Mouse (Mus musculus) C2C12 (cell line): Measurements from ENCODE around the gene S1pr4. TPM values are rescaled to one million over a fixed set of nuclear protein-coding genes. Genes with fewer than 3 reads are reported as not detected.
A peak's percentile ranks its signal among the peaks of the same experiment; 100 is the strongest.

Source experiments
- H3K27me3 ChIP-seq: one replicate; pipeline ENCODE4 v1.6.1; 2011; ENCODE audit not compliant: control insufficient read depth, insufficient read depth, insufficient read length
- H3K36me3 ChIP-seq: one replicate; pipeline ENCODE4 v1.6.1; 2011; ENCODE audit not compliant: control insufficient read depth, insufficient read depth
- H3K4me3 ChIP-seq: one replicate; pipeline ENCODE4 v1.5.1; 2011; ENCODE audit warnings: mild to moderate bottlenecking, control low read depth; ENCODE audit not compliant: poor library complexity, insufficient read depth, severe bottlenecking
- H3K79me2 ChIP-seq: one replicate; pipeline ENCODE4 v1.6.1; 2011; ENCODE audit not compliant: control insufficient read depth, insufficient read depth
- H3K79me3 ChIP-seq: one replicate; pipeline ENCODE4 v1.6.1; 2011; ENCODE audit warnings: low read depth, control low read depth
- H3ac ChIP-seq: one replicate; pipeline ENCODE3; 2011; ENCODE audit warnings: low read depth; ENCODE audit not compliant: control insufficient read depth, insufficient read length
- CEBPB ChIP-seq: IDR thresholded peaks from one replicate; pipeline ENCODE4 v1.6.1; 2011; ENCODE audit warnings: low read depth, mild to moderate bottlenecking, control low read depth, moderate library complexity
- CTCF ChIP-seq: IDR thresholded peaks from one replicate; pipeline ENCODE4 v1.5.1; 2011; ENCODE audit not compliant: control insufficient read depth, insufficient read depth, insufficient read length
- FOSL1 ChIP-seq: IDR thresholded peaks from one replicate; pipeline ENCODE4 v1.8.0; 2011; ENCODE audit warnings: mild to moderate bottlenecking, low read length; ENCODE audit not compliant: poor library complexity, insufficient read depth, severe bottlenecking
- MAX ChIP-seq: IDR thresholded peaks from one replicate; pipeline ENCODE4 v1.6.1; 2011; ENCODE audit warnings: mild to moderate bottlenecking, control low read depth
- MYOD1 ChIP-seq: IDR thresholded peaks from one replicate; pipeline ENCODE4 v1.6.1; 2011; ENCODE audit warnings: low read depth; ENCODE audit not compliant: control insufficient read depth, insufficient read length
- MYOG ChIP-seq: IDR thresholded peaks from one replicate; pipeline ENCODE4 v1.6.1; 2011; ENCODE audit not compliant: control insufficient read depth, insufficient read length; ENCODE audit errors: extremely low read depth
- USF1 ChIP-seq: IDR thresholded peaks from one replicate; pipeline ENCODE4 v1.6.1; 2011; ENCODE audit warnings: low read depth, mild to moderate bottlenecking, control low read depth, moderate library complexity
- polyA plus RNA-seq: library from polyadenylated mRNA; unstranded; fragments of >200 nt; fragmentation: generic; extraction: Trizol; gene quantifications from one replicate; pipeline ENCODE4 v1.2.1, GENCODE M21; 2012; ENCODE audit warnings: missing spikeins

S1pr4 gene
- polyA plus RNA-seq, 1 experiment = 0.02 TPM

GRCm38 (mm10) chr10:81510246-81510810 lies 10.4 kb upstream of the S1pr4 start:
- no peak for TF ChIP-seq USF1
- no peak for TF ChIP-seq CTCF
- TF ChIP-seq MYOD1 = no peak
- no peak for TF ChIP-seq CEBPB
- no peak for TF ChIP-seq MAX
- TF ChIP-seq MYOG = no peak
- TF ChIP-seq FOSL1 = no peak
- no peaks in the 10 kb centered on the region for H3K79me3 ChIP-seq
- no peak overlapping the region for H3ac ChIP-seq
- H3K27me3 ChIP-seq = peaks cover 6% of the 10 kb centered on the region
- no peaks in the 10 kb centered on the region for H3K79me2 ChIP-seq
- no peak overlapping the region for H3K4me3 ChIP-seq
- no peaks in the 10 kb centered on the region for H3K36me3 ChIP-seq

GRCm38 (mm10) chr10:81507691-81508489 lies 8.0 kb upstream of the S1pr4 start:
- H3ac ChIP-seq = no peak overlapping the region

GRCm38 (mm10) chr10:81507095-81507494 lies 7.2 kb upstream of the S1pr4 start:
- H3K36me3 ChIP-seq = no peaks in the 10 kb centered on the region
- no peaks in the 10 kb centered on the region for H3K79me3 ChIP-seq
- H3K79me2 ChIP-seq = no peaks in the 10 kb centered on the region
- H3ac ChIP-seq = no peak overlapping the region
- H3K27me3 ChIP-seq = peaks cover 6% of the 10 kb centered on the region
- TF ChIP-seq USF1 (no peak), MYOG (no peak), MAX (no peak), FOSL1 (no peak), MYOD1 (no peak), CEBPB (no peak), CTCF (no peak)
- H3K4me3 ChIP-seq = no peak overlapping the region

More at GRCm38 (mm10) chr10:81507691-81508489, 8.0 kb upstream of the S1pr4 start:
- H3K27me3 ChIP-seq = peaks cover 6% of the 10 kb centered on the region
- no peak for TF ChIP-seq MYOD1
- TF ChIP-seq CEBPB = no peak
- no peak for TF ChIP-seq MAX
- TF ChIP-seq MYOG = no peak
- no peak for TF ChIP-seq CTCF
- TF ChIP-seq USF1 = no peak
- no peak for TF ChIP-seq FOSL1
- no peaks in the 10 kb centered on the region for H3K79me2 ChIP-seq
- no peaks in the 10 kb centered on the region for H3K79me3 ChIP-seq
- no peaks in the 10 kb centered on the region for H3K36me3 ChIP-seq
- H3K4me3 ChIP-seq = no peak overlapping the region

GRCm38 (mm10) chr10:81505016-81505664 lies 5.2 kb upstream of the S1pr4 start:
- no peak overlapping the region for H3K4me3 ChIP-seq
- no peaks in the 10 kb centered on the region for H3K79me3 ChIP-seq
- H3K79me2 ChIP-seq = no peaks in the 10 kb centered on the region
- TF ChIP-seq CEBPB (no peak), MYOD1 (no peak), MYOG (no peak), USF1 (no peak), MAX (no peak), CTCF (no peak), FOSL1 (no peak)
- H3ac ChIP-seq = no peak overlapping the region
- H3K36me3 ChIP-seq = no peaks in the 10 kb centered on the region
- no peaks in the 10 kb centered on the region for H3K27me3 ChIP-seq

- no peak for TF ChIP-seq MYOD1
- TF ChIP-seq CTCF = peak; percentile 99
- Histone ChIP-seq H3K79me2 (no peaks in the 10 kb centered on the region), H3ac (no peak overlapping the region), H3K27me3 (no peaks in the 10 kb centered on the region), H3K4me3 (no peak overlapping the region), H3K36me3 (no peaks in the 10 kb centered on the region), H3K79me3 (no peaks in the 10 kb centered on the region)
Observed at GRCm38 (mm10) chr10:81502658-81503057, 2.7 kb upstream of the S1pr4 start.
